Mouse (Mus musculus): Measurements from ENCODE around the gene Myzap. TPM values are rescaled to one million over a fixed set of nuclear protein-coding genes. Genes with fewer than 3 reads are reported as not detected.

Myzap gene
- polyA plus RNA-seq, 1 experiment from 2014 or later: 3.1 TPM

DNA sequence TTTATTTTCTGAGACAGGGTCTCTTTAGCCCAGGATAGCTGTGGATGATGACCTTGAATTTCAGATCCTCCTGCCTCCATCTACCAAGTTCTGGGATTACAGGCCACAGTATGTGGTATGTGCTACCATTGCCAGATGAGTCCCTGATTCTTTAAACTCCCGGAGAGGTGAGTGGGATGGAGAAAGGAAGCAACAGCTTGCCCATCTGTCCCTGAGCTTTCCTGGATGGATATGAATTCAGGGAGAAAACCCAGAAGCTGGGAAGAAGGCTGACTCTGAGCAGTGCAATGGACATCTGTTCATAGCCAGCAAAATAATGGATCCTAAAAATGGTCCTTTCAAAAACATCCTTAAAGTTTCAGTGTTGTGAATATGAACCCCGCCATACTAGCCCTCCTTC is 57.1 kb downstream of the Myzap start:
- 97% methylated on average over 2 of the region's 2 CpGs for WGBS
- ATAC-seq (ENCODE audit: low FRiP score): no peak
- H3K36me3 ChIP-seq (replicated peaks): no peaks in the 10 kb centered on the region
- H3K4me2 ChIP-seq: no peak overlapping the region
- H3K4me1 ChIP-seq: no peaks in the 10 kb centered on the region
- no peaks in the 10 kb centered on the region for H3K27me3 ChIP-seq
- H3K4me3 ChIP-seq (replicated peaks): no peak overlapping the region
- H3K9ac ChIP-seq: no peak overlapping the region
- no peak overlapping the region for H3K27ac ChIP-seq
- no peaks in the 10 kb centered on the region for H3K9me3 ChIP-seq

DNA sequence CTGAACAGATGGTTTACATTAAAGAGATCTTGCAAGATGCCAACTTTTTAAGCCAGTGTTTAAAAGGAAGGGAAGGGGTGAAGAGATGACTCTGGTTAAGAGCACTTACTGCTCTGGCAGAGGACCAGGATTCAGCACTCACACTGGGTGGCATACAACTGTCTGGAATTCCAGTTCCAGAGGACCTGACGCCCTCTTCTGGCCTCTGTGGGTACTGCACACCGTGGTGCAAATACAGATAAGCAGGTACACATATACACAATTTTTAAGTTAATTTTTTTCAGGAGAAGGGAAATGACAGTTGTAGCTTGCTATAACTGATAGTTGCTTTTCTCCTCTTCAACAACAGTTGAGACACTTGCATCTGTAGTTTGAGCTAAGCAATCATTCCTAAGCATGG is 62.2 kb downstream of the Myzap start:
- no peaks in the 10 kb centered on the region for H3K27me3 ChIP-seq
- no peak overlapping the region for H3K4me2 ChIP-seq
- WGBS: 70% methylated on average over 2 of the region's 2 CpGs
- H3K27ac ChIP-seq: no peak overlapping the region
- H3K36me3 ChIP-seq (replicated peaks): no peaks in the 10 kb centered on the region
- no peak overlapping the region for H3K4me3 ChIP-seq (replicated peaks)
- no peak for ATAC-seq (ENCODE audit: low FRiP score)
- no peaks in the 10 kb centered on the region for H3K4me1 ChIP-seq
- no peaks in the 10 kb centered on the region for H3K9me3 ChIP-seq
- H3K9ac ChIP-seq: no peak overlapping the region

DNA sequence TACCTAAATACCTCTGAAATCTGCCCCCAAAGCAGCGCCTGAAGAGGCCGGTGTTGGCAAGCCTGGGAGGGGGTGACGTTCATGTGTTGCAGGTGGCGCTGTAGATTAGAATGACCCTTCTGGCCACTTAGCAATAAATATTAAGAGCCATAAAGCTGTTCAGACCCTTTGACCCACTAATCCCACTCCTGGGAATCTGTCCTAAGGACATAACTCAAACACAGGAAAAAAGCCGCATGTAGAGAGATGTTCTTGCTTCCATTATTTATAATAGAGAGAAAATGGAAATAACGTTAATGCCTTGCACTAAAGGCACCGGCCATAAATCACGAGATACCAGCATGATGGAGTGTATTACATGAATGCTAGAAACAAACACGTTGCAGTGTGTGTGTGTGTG is 64.7 kb downstream of the Myzap start:
- H3K9me3 ChIP-seq: no peaks in the 10 kb centered on the region
- H3K27me3 ChIP-seq: no peaks in the 10 kb centered on the region
- H3K4me2 ChIP-seq: no peak overlapping the region
- no peak overlapping the region for H3K27ac ChIP-seq
- 78% methylated on average over 9 of the region's 9 CpGs for WGBS
- H3K4me1 ChIP-seq: no peaks in the 10 kb centered on the region
- no peak for ATAC-seq (ENCODE audit: low FRiP score)
- no peak overlapping the region for H3K4me3 ChIP-seq (replicated peaks)
- no peaks in the 10 kb centered on the region for H3K36me3 ChIP-seq (replicated peaks)
- H3K9ac ChIP-seq: no peak overlapping the region

DNA sequence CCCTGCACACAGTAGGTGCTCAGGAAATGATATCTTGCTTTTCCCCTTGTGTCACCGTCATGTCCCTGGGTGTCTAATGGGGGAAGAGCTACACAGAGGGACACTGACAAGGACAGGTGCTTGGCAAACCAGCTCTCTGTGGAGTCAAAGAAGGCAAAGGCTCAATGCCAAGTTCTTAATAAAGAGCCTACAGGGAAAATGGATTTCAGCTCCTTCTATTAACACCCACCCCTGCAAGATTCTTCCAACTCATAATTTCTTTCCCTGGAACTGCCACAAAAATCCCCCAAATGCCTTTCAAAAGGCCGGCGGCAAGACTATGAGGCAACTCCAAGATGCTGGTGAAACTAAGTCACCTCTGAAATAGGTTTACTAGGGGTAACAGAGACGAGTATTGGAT is 68.3 kb downstream of the Myzap start:
- H3K9me3 ChIP-seq: no peaks in the 10 kb centered on the region
- no peaks in the 10 kb centered on the region for H3K36me3 ChIP-seq (replicated peaks)
- H3K9ac ChIP-seq: no peak overlapping the region
- no peaks in the 10 kb centered on the region for H3K4me1 ChIP-seq
- H3K4me3 ChIP-seq (replicated peaks): no peak overlapping the region
- no peaks in the 10 kb centered on the region for H3K27me3 ChIP-seq
- no peak overlapping the region for H3K27ac ChIP-seq
- 88% methylated on average over 4 of the region's 4 CpGs for WGBS
- no peak for ATAC-seq (ENCODE audit: low FRiP score)
- no peak overlapping the region for H3K4me2 ChIP-seq

DNA sequence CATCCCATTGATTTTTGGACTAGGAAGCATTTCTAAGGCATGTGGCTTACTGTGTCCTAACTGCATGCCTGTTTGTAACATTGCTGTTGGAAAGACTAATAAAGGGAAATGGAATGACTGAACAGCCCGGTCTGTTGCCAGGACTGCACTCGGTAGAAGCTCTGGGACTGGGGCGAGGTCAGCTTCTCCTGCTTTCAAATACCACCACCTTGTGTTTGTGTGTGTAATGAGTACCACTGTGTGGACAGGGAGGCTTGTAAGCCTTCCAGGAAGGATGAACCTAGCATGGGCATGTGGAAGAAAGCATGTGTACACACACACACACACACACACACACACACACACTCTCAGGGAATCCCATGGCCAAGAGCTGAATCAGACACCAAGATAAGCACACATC is 72.3 kb downstream of the Myzap start:
- H3K27ac ChIP-seq: no peak overlapping the region
- H3K9me3 ChIP-seq: no peaks in the 10 kb centered on the region
- no peaks in the 10 kb centered on the region for H3K27me3 ChIP-seq
- no peaks in the 10 kb centered on the region for H3K4me1 ChIP-seq
- no peak overlapping the region for H3K4me2 ChIP-seq
- 81% methylated on average over 3 of the region's 3 CpGs for WGBS
- H3K36me3 ChIP-seq (replicated peaks): no peaks in the 10 kb centered on the region
- no peak for ATAC-seq (ENCODE audit: low FRiP score)
- H3K4me3 ChIP-seq (replicated peaks): no peak overlapping the region
- no peak overlapping the region for H3K9ac ChIP-seq

DNA sequence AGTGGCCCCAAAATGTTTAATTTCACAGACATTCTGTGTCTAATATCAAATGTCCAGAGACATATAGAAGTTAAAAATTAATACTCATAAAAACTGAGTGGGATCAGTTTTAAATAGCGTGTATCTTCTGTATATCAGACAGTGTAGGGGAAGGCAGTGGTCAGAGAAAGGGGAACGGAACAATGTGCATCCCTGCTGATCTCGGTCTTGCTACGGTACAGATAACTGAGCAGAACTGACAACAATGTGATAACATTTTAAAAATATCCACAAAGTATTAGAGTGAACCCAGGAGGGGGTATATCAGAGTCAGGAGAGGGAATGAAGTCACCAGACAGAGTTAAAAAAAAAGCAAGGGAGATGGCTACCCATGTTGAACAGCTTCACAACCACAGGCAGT is 74.7 kb downstream of the Myzap start:
- Histone ChIP-seq H3K9ac (no peak overlapping the region), H3K4me3 (replicated peaks) (no peak overlapping the region), H3K27me3 (no peaks in the 10 kb centered on the region), H3K36me3 (replicated peaks) (no peaks in the 10 kb centered on the region), H3K4me1 (no peaks in the 10 kb centered on the region), H3K9me3 (no peaks in the 10 kb centered on the region), H3K27ac (no peak overlapping the region), H3K4me2 (no peak overlapping the region)
- no peak for ATAC-seq (ENCODE audit: low FRiP score)
- WGBS: 91% methylated on average over 4 of the region's 4 CpGs

DNA sequence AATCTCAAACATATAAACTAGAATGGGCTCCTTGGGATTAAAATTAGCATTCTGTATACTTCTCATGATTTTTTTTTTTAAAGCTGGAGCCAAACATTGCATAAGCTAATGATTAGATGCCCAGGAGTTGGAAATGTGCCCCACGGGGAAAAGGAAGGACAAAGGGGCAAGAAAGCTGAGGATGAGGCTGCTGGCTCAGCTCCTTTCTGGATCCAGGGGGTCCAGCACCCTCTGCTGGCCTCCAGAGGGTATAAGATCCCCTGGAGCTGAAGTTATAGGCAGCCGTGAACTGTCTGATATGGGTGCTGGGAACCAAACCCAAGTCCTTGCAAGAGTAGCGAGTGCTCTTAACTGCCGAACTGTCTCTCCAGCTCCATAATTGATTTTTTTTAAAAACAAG is 76.3 kb downstream of the Myzap start:
- 86% methylated on average over 4 of the region's 4 CpGs for WGBS
- Histone ChIP-seq H3K4me3 (replicated peaks) (no peak overlapping the region), H3K27ac (no peak overlapping the region), H3K4me2 (no peak overlapping the region), H3K36me3 (replicated peaks) (no peaks in the 10 kb centered on the region), H3K9me3 (no peaks in the 10 kb centered on the region), H3K27me3 (no peaks in the 10 kb centered on the region), H3K9ac (no peak overlapping the region), H3K4me1 (no peaks in the 10 kb centered on the region)
- no peak for ATAC-seq (ENCODE audit: low FRiP score)

DNA sequence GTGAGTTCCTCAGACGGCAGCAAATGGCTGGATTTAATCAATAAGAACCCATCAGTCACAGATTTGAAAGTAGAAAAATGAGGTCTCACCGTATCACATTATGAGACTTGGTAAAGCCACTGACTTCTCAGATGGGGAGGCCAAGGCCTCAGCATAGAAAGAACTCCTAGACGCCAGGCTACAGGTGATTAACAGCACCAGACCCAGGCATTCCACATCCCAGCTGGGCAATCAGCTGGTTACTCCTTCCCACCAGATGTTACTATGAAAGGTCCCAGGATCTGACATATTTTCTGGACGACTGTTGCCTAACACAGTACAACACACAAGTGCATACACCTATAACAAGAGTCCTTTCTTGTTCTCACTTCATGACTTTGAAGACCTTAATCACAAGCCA is 78.6 kb downstream of the Myzap start:
- no peak for ATAC-seq (ENCODE audit: low FRiP score)
- H3K4me1 ChIP-seq: no peaks in the 10 kb centered on the region
- no peak overlapping the region for H3K4me3 ChIP-seq (replicated peaks)
- no peaks in the 10 kb centered on the region for H3K36me3 ChIP-seq (replicated peaks)
- H3K27me3 ChIP-seq: no peaks in the 10 kb centered on the region
- 81% methylated on average over 4 of the region's 4 CpGs for WGBS
- no peak overlapping the region for H3K27ac ChIP-seq
- no peaks in the 10 kb centered on the region for H3K9me3 ChIP-seq
- no peak overlapping the region for H3K9ac ChIP-seq
- no peak overlapping the region for H3K4me2 ChIP-seq

DNA sequence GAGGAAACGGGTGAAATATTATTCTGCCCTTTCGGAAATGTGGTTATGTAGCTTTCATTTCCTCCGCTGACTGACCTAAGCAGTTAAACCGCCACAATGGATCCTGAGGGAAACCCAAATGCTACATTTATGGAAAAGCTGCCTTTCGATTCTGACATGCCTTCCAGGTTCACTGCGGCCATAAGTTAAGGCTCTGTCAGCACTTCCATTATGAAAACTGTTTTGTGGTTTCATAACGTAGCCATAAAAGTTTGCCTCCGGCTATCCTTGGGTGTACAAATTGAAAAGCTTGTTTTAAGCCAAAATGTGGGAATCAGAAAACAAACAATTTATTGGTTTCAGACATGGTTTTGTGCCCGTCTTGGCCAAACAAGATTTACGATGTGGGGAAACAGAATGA is 79.3 kb downstream of the Myzap start:
- WGBS: 89% methylated on average over 10 of the region's 10 CpGs
- Histone ChIP-seq H3K27ac (no peak overlapping the region), H3K4me2 (no peak overlapping the region), H3K9ac (no peak overlapping the region), H3K4me1 (no peaks in the 10 kb centered on the region), H3K27me3 (no peaks in the 10 kb centered on the region), H3K4me3 (replicated peaks) (no peak overlapping the region), H3K9me3 (no peaks in the 10 kb centered on the region), H3K36me3 (replicated peaks) (no peaks in the 10 kb centered on the region)
- ATAC-seq (ENCODE audit: low FRiP score): no peak

DNA sequence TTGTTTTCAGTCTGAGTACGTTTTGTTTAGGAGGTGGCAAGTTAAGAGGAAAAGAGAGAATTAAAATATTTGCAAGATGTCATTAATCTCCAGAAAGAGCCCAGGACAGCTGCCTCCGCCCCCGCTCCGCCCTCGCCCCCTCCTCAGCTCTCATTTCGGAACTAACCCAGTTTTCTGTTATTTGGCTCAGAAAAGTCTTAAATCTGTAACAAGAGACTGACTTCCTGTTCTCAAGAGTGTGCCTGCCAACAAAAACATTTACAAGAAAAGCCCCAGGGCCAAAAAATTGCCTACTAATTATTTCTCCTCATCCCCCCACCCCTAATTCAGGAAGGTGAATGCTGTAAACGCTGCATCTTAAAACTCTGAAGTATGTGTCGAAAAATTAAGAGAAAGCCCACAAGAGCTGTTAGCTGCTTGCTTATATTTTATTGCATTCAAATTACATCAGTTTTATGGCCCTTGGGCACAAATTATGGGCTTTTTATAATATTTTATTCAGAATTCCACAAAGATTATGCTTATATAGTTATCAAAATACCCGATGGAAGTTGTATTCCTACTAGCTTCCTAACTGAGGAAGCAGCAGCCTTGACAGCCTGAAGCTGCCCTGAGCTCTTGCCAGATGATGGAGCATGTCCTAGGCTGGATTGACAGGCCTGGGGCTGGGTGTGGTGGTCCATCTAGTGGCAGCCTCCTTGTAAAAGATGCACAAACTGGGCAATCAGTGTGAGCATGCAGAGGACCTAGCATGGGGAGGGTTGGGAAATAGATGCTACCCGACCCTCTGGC is 93.6 kb downstream of the Myzap start:
- H3K4me2 ChIP-seq: no peak overlapping the region
- H3K4me3 ChIP-seq (replicated peaks): no peak overlapping the region
- ATAC-seq (ENCODE audit: low FRiP score): no peak
- H3K9ac ChIP-seq: no peak overlapping the region
- H3K36me3 ChIP-seq (replicated peaks): no peaks in the 10 kb centered on the region
- WGBS: 66% methylated on average over 10 of the region's 10 CpGs
- peaks cover 2% of the 10 kb centered on the region; the same call in 1 of the 2 replicates for H3K4me1 ChIP-seq
- H3K9me3 ChIP-seq: no peaks in the 10 kb centered on the region
- H3K27me3 ChIP-seq: no peaks in the 10 kb centered on the region
- H3K27ac ChIP-seq: no peak overlapping the region

DNA sequence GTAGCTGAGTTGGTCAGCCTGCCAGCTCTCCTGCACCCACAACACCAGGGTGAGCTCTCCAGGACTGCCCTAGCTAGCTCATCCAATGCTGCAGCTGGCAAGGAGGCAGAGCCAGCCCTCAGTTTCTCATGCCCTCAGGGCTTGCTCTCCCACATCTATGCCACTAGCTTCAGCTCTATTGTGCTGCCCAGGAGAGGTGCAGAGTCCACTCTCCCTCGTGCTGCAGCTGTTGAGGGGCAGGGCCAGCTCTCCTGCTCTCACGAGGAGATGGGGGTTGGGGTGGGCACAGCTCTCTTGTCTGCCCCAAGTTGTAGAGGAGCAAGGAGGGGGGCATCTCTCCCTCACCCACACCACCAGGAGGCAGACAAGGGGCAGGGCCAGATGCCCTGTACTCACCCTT is 95.5 kb downstream of the Myzap start:
- Histone ChIP-seq H3K36me3 (replicated peaks) (no peaks in the 10 kb centered on the region), H3K27ac (no peak overlapping the region)
- 25% methylated on average over 2 of the region's 2 CpGs for WGBS

DNA sequence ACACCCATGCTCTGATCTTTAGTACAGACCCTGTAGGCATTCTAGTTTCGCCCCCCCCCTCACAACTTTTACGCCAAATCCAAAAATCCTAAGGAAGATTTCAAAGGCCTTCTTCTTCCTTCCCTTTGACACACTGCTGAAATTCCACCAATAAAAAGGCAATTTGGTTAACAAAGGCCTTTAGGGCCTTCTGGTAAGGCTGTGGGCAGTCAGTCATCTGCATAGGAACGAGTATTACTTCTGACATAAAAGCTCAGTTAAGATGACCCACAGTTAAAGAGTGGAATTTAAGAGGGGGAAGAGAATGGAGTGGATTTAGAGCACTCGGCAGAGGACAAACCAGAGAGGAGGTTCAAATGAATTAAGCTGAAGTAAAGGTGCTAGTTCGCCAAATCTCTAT is 98.4 kb downstream of the Myzap start:
- no peak for ATAC-seq (ENCODE audit: low FRiP score)
- no peak overlapping the region for H3K27ac ChIP-seq
- H3K9ac ChIP-seq: no peak overlapping the region
- no peak overlapping the region for H3K4me2 ChIP-seq
- no peaks in the 10 kb centered on the region for H3K27me3 ChIP-seq
- H3K36me3 ChIP-seq (replicated peaks): no peaks in the 10 kb centered on the region
- H3K4me1 ChIP-seq: peaks cover 3% of the 10 kb centered on the region; the same call in 1 of the 2 replicates
- no peaks in the 10 kb centered on the region for H3K9me3 ChIP-seq
- 55% methylated on average over 5 of the region's 5 CpGs for WGBS
- no peak overlapping the region for H3K4me3 ChIP-seq (replicated peaks)

More for the DNA sequence above, 95.5 kb downstream of the Myzap start:
- Histone ChIP-seq H3K4me3 (replicated peaks) (no peak overlapping the region), H3K4me2 (no peak overlapping the region), H3K9ac (no peak overlapping the region), H3K9me3 (no peaks in the 10 kb centered on the region), H3K4me1 (peaks cover 3% of the 10 kb centered on the region; the same call in 1 of the 2 replicates), H3K27me3 (no peaks in the 10 kb centered on the region)
- no peak for ATAC-seq (ENCODE audit: low FRiP score)

DNA sequence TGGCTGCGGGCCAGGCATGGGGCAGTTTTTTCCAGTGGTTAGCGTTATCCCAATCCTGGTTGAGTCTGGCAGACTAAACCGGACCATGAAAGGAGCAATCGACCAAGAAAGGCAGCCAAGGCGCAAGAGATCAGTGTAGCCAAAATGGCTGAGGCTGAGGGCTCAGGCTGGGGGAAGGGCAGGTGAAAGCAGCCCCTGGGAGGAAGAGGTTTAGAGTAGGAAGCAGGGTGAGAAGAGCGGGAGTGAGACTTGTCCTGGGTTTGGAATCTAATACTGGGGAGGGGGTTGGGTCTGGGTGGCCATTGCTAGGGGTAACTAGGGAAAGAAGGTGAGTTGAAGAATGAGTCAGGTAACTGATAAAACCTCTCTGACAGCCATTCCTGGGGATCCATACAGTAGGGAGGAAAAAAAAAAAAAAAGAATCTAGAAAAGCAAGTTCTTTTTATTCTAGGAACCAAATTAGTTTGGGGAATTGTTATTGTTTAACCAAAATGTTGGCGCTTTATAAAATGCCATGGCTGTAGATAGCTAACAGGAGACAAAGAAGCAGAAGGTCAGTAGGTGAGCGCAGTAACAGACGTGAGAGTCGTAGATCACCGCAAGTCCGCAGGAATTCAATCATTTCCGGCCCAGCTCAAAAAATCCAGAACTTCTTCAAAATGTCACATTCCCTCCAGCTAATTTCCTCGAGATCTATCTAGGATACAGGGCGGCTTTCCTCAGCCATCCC is 99.7 kb downstream of the Myzap start:
- peaks cover 3% of the 10 kb centered on the region; the same call in 1 of the 2 replicates for H3K4me1 ChIP-seq
- H3K9ac ChIP-seq: no peak overlapping the region
- H3K4me3 ChIP-seq (replicated peaks): no peak overlapping the region
- no peaks in the 10 kb centered on the region for H3K27me3 ChIP-seq
- no peaks in the 10 kb centered on the region for H3K36me3 ChIP-seq (replicated peaks)
- no peak overlapping the region for H3K27ac ChIP-seq
- no peaks in the 10 kb centered on the region for H3K9me3 ChIP-seq
- H3K4me2 ChIP-seq: no peak overlapping the region
- WGBS: 86% methylated on average over 15 of the region's 15 CpGs
- ATAC-seq (ENCODE audit: low FRiP score): no peak

Measured in forebrain, embryonic 12.5 days (tissue).